ENCODE assay signal across 20 mouse cellular contexts in genomic region chr11:16821668-16822254, GRCm38 (mm10).
DNase-seq lines count a peak whose midpoint lies in the region; ATAC-seq lines count a peak whose summit lies in the region.
"Had no signal": no experiment of that assay in that cellular context is flagged by ENCODE, and none has a peak within 500 bp of the region (broad histone marks: within the 10 kb centered on the region; RNA-seq: fewer than 3 reads in every experiment).

No protein-coding gene starts in this region.

- DNase-seq in heart, postnatal 4 days: peak; percentile 27
- DNase-seq in heart, postnatal 36 days: no peak
- peak; percentile 32 for DNase-seq in retina, postnatal 1 day
- DNase-seq in retina, embryonic 14.5 days (ENCODE audit: low spot score): no peak
- DNase-seq in urinary bladder, adult 18-20 months (ENCODE audit: low spot score in 2 of 2): no peak
- DNase-seq in cerebellum, postnatal 4 days (ENCODE audit: low spot score in 2 of 2): no peak
- DNase-seq: adrenal gland, postnatal 14 days; cerebellum, adult 2 months; gastrocnemius, postnatal 36 days; liver; thymus, postnatal 14 days had no signal

- ATAC-seq in stomach, embryonic 14.5 days (ENCODE audit: insufficient number of reproducible peaks, insufficient read depth, low FRiP score, low read depth): 0 out of 2 replicates have a peak, but pooled peaks have one; percentile 25
- ATAC-seq: forebrain, embryonic 15.5 days; midbrain, embryonic 16.5 days had no signal

- H3K4me2 ChIP-seq in stomach, embryonic 14.5 days (replicated peaks; ENCODE audit: low read depth, low read length): no peak overlapping the region
- H3K4me2 ChIP-seq: forebrain, embryonic 15.5 days; hindbrain, embryonic 13.5 days; liver, embryonic 15.5 days had no signal

- no peaks in the 10 kb centered on the region for H3K9me3 ChIP-seq in stomach, embryonic 14.5 days (ENCODE audit: control insufficient read depth, low read depth, low read length)
- H3K9me3 ChIP-seq: embryonic facial prominence, embryonic 10.5 days; forebrain, embryonic 15.5 days; heart, embryonic 10.5 days; hindbrain, embryonic 13.5 days; limb, embryonic 10.5 days; liver, embryonic 15.5 days had no signal

- no peaks in the 10 kb centered on the region for H3K36me3 ChIP-seq in stomach, embryonic 14.5 days (ENCODE audit: control insufficient read depth, insufficient read depth, low read length)
- H3K36me3 ChIP-seq: embryonic facial prominence, embryonic 10.5 days; forebrain, embryonic 15.5 days; heart, embryonic 10.5 days; hindbrain, embryonic 13.5 days; limb, embryonic 10.5 days; liver, embryonic 15.5 days had no signal

- H3K4me3 ChIP-seq in stomach, embryonic 14.5 days (ENCODE audit: low read depth, low read length): no peak overlapping the region
- H3K4me3 ChIP-seq: embryonic facial prominence, embryonic 10.5 days; forebrain, embryonic 15.5 days; heart, embryonic 10.5 days; hindbrain, embryonic 13.5 days; limb, embryonic 10.5 days; liver, embryonic 15.5 days had no signal

- H3K27ac ChIP-seq in stomach, embryonic 14.5 days (ENCODE audit: low read length): no peak overlapping the region; the same call in 1 of the 2 replicates
- H3K27ac ChIP-seq: embryonic facial prominence, embryonic 10.5 days; forebrain, embryonic 15.5 days; heart, embryonic 10.5 days; hindbrain, embryonic 13.5 days; limb, embryonic 10.5 days; liver, embryonic 15.5 days; macrophage had no signal

- H3K4me1 ChIP-seq in stomach, embryonic 14.5 days (ENCODE audit: control insufficient read depth, insufficient read depth, low read length): 0 out of 2 replicates have a peak, but pooled peaks cover 3% of the 10 kb centered on the region
- H3K4me1 ChIP-seq: embryonic facial prominence, embryonic 10.5 days; heart, embryonic 10.5 days; hindbrain, embryonic 13.5 days; limb, embryonic 10.5 days had no signal

- WGBS in stomach, embryonic 14.5 days: 79% methylated on average over 6 of the region's 6 CpGs

- no peak overlapping the region for H3K9ac ChIP-seq in stomach, embryonic 14.5 days (replicated peaks; ENCODE audit: low read depth, low read length)
- H3K9ac ChIP-seq: forebrain, embryonic 15.5 days; hindbrain, embryonic 13.5 days; liver, embryonic 15.5 days had no signal

- H3K27me3 ChIP-seq in stomach, embryonic 14.5 days (ENCODE audit: control insufficient read depth, insufficient read depth, low read length): no peaks in the 10 kb centered on the region
- H3K27me3 ChIP-seq: forebrain, embryonic 15.5 days; hindbrain, embryonic 13.5 days; liver, embryonic 15.5 days had no signal

- intact Hi-C loops in heart, postnatal 36 days (cut with DNase I): no loop called here

Comparison
In these comparisons a context has a peak if more than half of its experiments do, and no peak if none do; other contexts are left out.
1. DNase-seq: peak in heart, postnatal 4 days (single experiment) and retina, postnatal 1 day (single experiment); none in heart, postnatal 36 days (0 of 2), retina, embryonic 14.5 days (single experiment), urinary bladder, adult 18-20 months (0 of 2) and cerebellum, postnatal 4 days (0 of 2).